Mouse (Mus musculus): ENCODE results near the gene Pdia4.

Gene Pdia4

GRCm38 (mm10) chr6:47811324-47811723, 1.9 kb downstream of the Pdia4 start:
- in situ Hi-C loops (cut with MboI, MseI), result no loop called here

- in situ Hi-C loops (cut with MboI, MseI), result no loop called here
Measured at GRCm38 (mm10) chr6:47810181-47810580, 3.0 kb downstream of the Pdia4 start.

- in situ Hi-C loops (cut with MboI, MseI), result no loop called here
Measured at GRCm38 (mm10) chr6:47809053-47809452, 4.2 kb downstream of the Pdia4 start.

- in situ Hi-C loops (cut with MboI, MseI), result no loop called here
Measured at GRCm38 (mm10) chr6:47808545-47808944, 4.7 kb downstream of the Pdia4 start.

- in situ Hi-C loops (cut with MboI, MseI), result no loop called here
Measured at GRCm38 (mm10) chr6:47807419-47807818, 5.8 kb downstream of the Pdia4 start.

- in situ Hi-C loops (cut with MboI, MseI), result no loop called here
Measured at GRCm38 (mm10) chr6:47805520-47805919, 7.7 kb downstream of the Pdia4 start.

- in situ Hi-C loops (cut with MboI, MseI), result no loop called here
Measured at GRCm38 (mm10) chr6:47799079-47799478, 14.2 kb downstream of the Pdia4 start.

- in situ Hi-C loops (cut with MboI, MseI), result loop anchor here (5.0 kb wide), 1 partner anchor 33 kb away; no protein-coding TSS in a partner anchor
Measured at GRCm38 (mm10) chr6:47794106-47794830, 19.0 kb downstream of the Pdia4 start.

GRCm38 (mm10) chr6:47793284-47793683, 19.9 kb downstream of the Pdia4 start:
- in situ Hi-C loops (cut with MboI, MseI), result loop anchor here (5.0 kb wide), 1 partner anchor 34 kb away; no protein-coding TSS in a partner anchor

- in situ Hi-C loops (cut with MboI, MseI), result loop anchor here (5.0 kb wide), 1 partner anchor 35 kb away; no protein-coding TSS in a partner anchor
Measured at GRCm38 (mm10) chr6:47792533-47792932, 20.7 kb downstream of the Pdia4 start.

GRCm38 (mm10) chr6:47790745-47791144, 22.5 kb downstream of the Pdia4 start:
- in situ Hi-C loops (cut with MboI, MseI), result loop anchor here (5.0 kb wide), 1 partner anchor 37 kb away; no protein-coding TSS in a partner anchor

GRCm38 (mm10) chr6:47788821-47789220, 24.4 kb downstream of the Pdia4 start:
- in situ Hi-C loops (cut with MboI, MseI), result no loop called here

GRCm38 (mm10) chr6:47787941-47788736, 25.1 kb downstream of the Pdia4 start:
- in situ Hi-C loops (cut with MboI, MseI), result no loop called here

GRCm38 (mm10) chr6:47784707-47785412, 28.4 kb downstream of the Pdia4 start:
- in situ Hi-C loops (cut with MboI, MseI), result no loop called here

GRCm38 (mm10) chr6:47781091-47781968, 31.9 kb downstream of the Pdia4 start:
- in situ Hi-C loops (cut with MboI, MseI), result no loop called here

GRCm38 (mm10) chr6:47780576-47781013, 32.6 kb downstream of the Pdia4 start:
- in situ Hi-C loops (cut with MboI, MseI), result no loop called here

- in situ Hi-C loops (cut with MboI, MseI), result loop anchor here (5.0 to 25.0 kb wide), 4 partner anchors 94 to 1441 kb away; partner anchors contain the start of genes Gimap6, Gimap7, Gm28053 and Igf2bp3
Measured at GRCm38 (mm10) chr6:47771760-47772159, 41.5 kb downstream of the Pdia4 start.

- in situ Hi-C loops (cut with MboI, MseI), result loop anchor here (5.0 to 25.0 kb wide), 4 partner anchors 94 to 1441 kb away; partner anchors contain the start of genes Gimap6, Gimap7, Gm28053 and Igf2bp3
Measured at GRCm38 (mm10) chr6:47771113-47771512, 42.1 kb downstream of the Pdia4 start.

- in situ Hi-C loops (cut with MboI, MseI), result loop anchor here (5.0 to 25.0 kb wide), 6 partner anchors 93 to 1442 kb away; partner anchors contain the start of genes Gimap6, Gimap7, Gm28053 and Igf2bp3
Measured at GRCm38 (mm10) chr6:47769861-47770260, 43.4 kb downstream of the Pdia4 start.

GRCm38 (mm10) chr6:47768520-47768919, 44.7 kb downstream of the Pdia4 start:
- in situ Hi-C loops (cut with MboI, MseI), result loop anchor here (10.0 to 25.0 kb wide), 5 partner anchors 294 to 1444 kb away; partner anchors contain the start of genes Gimap6, Gimap7, Gm28053 and Igf2bp3
